Mouse (Mus musculus) left cerebral cortex, adult 18-20 months (tissue): ENCODE results near the gene Sipa1l3. TPM values are rescaled to one million over a fixed set of nuclear protein-coding genes. Genes with fewer than 3 reads are reported as not detected.

ENCODE experiments used
- DNase-seq, 2 experiments: peaks; one replicate each; pipeline ENCODE4 v3.0.0; 2021 to 2022; ENCODE audit warnings: low spot score in 2 of 2, mixed read lengths in 1 of 2
- long read RNA-seq, 2 experiments: library from polyadenylated mRNA; stranded (forward); transcript quantifications; one replicate each; pipeline ENCODE4 v2.0.0; 2021
- total RNA-seq, 2 experiments: library from RNA; stranded (reverse); gene quantifications; 2 replicates each; pipeline ENCODE4 v1.2.3; 2021

Gene Sipa1l3
- 10 to 100 TPM; 54.7 to 54.9 TPM for total RNA-seq
- long read RNA-seq, experiment 1, partial matches to known transcripts: 12 of 30 reads
- long read RNA-seq, experiment 1, other reads (novel, unspliced or antisense): 18 of 30 reads
- long read RNA-seq, experiment 2, partial matches to known transcripts: 6 of 14 reads
- long read RNA-seq, experiment 2, other reads (novel, unspliced or antisense): 8 of 14 reads

DNA sequence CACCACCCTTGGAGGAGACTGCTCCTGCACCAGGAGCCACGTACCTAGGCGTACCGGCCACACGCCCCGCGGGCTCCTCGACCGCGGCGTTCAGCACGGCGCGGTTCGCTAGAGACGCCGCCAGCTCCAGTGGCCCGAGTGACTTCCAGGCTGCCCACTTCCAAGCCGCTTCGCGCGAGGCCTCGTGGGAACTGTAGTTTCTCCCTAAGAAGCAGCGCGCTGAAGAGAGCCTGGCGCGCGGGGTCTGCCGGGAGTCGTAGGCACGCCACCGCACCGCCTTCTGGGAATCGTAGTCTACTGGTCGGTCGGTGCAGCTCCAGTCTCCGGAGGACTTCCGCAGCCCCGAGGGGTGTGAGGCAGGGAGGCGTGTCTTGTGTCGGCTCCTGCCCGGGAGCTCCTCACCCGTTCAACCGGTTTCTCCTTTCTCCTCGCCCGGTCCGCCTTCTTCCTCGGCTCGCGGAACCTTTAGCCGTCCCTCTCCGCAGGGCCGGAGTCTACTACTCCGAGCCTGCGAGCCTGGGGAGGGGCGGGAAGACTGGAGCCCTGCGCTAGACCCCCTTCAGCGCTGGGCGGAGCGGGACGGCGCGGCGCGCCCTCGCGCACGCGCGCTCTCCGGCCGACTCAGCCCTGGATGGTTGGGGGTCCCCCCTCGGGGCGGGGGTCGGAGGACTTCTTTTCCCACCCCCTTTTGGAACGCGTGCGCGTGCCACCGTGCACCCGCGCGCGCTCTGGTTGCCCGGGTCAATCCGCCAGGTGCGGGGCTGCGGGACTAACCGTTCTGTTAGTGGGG, at the start of gene Sipa1l3:
Gene Sipa1l3, minus strand, starts transcription at position 221 of the 790 bp plus-strand sequence.
- DNase-seq: peak; percentile 97 to 98

DNA sequence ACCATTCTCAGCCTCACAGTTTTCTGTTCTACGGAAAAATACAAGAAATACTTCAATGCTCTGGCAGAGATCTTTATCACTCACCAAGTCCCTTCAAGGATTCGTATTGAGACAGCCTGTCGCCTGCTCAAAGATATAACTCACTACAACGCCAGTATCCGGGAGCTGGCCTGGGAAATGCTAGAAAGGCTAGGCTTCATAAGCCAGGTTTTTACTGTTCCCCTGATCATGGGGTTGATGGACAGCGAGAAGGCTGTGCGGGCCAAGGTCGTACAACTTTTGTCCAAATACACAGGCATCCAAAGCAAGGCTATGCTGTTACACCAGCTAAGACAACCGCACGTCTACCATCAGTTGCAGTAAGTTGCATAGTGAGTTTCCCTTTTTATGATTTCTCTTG, 44.6 kb upstream of the Sipa1l3 start:
- no peak for DNase-seq

DNA sequence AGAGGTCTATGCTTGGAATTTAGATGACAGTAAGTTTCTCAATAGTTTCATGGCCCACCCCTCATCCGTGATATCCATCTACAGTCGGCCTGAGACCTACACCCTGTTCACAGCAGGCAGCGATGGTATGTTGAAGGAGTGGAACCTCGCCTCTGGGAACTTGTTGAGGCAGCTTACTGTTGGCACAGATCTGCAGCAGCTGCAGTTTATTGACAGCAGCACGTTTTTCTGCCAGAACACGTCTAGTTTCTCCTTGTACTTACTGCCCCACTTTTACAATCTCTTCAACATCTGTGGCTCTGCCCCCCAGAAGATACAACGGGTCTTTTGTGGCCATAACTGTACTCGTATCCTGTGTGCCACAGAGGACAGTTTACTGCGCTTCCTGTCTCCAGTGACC, 42.6 kb upstream of the Sipa1l3 start:
- no peak for DNase-seq

DNA sequence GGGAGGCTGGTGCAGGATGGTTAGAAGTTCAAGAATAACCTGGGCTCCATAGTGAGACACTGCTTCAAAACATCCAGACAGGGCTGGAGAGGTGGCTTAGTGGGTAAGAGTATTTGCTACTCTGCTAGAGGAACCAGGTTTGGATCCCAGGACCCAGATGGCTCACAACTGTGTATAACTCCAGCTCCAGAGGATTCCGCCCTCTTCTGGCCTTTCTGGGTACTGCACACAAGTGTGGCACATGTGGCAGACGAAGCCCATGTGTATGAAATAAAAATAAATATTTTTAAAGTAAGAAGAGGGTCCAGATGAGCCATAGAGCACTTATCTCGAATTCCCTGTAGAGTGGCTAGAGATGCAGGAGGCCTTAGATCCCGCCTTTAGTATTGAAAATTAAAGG, 40.8 kb upstream of the Sipa1l3 start:
- no peak for DNase-seq

DNA sequence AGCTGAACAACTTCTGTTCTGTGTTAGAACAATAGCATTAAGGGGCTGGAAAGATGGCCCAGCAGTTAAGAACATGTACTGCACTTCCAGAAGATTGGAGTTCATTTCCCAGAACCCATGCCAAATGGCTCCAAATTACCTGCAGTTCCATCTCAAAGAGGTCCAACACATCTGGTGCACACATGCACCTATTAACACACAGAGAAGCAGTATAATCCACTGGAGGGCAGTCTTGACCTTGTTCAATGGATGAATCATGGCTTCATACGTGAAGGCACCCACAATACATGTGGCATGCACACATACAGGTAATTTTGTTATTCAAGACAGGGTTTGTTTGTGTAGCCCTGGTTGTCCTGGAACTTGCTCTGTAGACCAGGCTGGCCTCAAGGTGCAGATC, 40.3 kb upstream of the Sipa1l3 start:
- no peak for DNase-seq

DNA sequence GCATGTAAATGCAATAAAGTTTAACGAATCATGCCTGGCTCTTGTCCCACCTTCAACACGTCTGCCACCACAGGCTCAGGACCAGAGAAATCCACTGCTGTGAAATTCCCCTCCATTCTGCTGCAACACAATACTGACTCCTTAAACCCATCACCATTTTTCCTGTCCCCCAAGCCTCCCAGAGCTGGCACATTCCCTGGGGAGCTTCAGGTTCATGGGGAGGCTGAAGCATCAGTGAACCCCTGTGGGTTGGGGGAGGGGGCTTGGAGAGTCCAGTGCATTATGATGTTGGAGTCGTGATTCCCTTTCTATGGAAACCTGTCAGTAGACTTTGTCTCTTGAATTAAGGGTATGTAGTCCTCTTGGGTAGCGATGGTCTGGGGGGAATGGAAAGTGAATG, 37.8 kb upstream of the Sipa1l3 start:
- no peak for DNase-seq

DNA sequence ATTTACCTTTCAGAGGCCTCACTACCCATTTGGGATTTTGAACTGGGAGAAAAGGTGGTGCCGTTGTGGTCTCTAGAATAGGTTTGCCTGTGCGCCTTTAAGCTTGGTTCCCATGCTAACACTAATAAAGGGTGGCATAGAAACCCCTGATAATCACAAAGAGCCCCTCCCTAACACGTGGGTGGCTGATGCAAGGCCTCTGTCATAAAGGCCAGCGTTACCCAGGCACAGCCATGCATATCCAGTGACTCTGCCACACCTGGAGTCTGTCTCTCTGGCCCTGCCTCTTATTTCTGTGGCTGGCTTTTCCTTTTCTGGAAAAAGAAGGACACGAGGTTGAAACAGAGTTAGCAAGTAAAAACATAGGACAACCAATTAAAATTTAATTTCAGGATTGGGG, 37.1 kb upstream of the Sipa1l3 start:
- no peak for DNase-seq

DNA sequence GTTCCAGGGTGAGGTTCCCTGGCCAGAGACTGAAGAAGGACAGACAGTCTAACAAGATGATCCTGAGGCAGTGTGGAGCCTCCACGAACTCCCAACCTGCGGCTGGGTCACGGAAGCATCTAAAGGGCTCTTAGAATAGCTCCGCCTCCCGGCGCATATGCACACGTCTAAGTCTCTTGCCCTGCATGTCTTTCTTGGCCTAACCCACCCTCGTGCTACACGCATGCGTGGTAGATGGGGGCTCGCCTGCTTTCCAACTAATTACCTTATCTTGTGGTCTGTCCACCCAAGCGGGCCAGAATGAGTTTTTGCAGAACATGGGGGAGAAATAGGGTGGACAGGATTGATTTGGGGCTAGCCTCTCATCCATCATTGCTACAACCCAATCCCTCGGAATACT, 36.6 kb upstream of the Sipa1l3 start:
- no peak for DNase-seq

DNA sequence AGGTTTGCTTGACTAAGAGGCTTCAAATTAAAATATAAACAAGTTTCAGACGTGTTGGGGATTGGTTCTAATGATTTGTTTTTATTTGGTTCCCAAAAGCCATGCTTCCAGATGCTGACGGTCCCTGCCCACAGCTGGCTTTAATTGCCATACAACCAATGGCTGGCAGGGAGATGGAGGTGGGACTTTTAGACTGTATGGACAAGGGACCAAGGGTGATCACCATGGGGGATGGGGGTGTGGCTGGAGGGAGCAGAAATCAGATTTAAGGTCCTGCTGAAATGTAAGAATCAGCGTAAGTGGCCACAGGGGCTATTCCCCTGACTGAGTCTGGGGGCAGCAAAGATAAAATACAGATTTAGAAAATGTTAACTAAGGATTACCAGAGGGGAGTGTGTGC, 32.2 kb upstream of the Sipa1l3 start:
- DNase-seq: no peak

DNA sequence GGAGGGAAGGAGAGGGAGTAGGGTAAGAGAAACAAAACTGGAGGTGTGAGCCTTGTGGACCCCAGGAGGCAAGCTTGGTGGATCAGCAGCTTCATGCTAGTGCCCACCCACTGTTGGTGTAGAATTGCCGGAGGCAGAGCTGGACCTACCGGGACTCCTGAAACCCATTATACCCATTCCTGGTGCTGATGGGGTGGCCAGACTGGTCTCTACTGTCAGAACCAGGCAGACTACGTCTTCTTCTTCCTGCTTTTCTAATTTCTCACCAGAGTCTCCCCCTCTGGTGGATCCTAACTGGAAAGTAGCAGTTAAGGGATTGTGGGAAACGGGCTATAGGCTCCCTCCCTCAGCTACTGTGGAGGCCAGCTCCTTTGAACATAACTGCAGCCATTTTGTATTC, 23.2 kb upstream of the Sipa1l3 start:
- no peak for DNase-seq

DNA sequence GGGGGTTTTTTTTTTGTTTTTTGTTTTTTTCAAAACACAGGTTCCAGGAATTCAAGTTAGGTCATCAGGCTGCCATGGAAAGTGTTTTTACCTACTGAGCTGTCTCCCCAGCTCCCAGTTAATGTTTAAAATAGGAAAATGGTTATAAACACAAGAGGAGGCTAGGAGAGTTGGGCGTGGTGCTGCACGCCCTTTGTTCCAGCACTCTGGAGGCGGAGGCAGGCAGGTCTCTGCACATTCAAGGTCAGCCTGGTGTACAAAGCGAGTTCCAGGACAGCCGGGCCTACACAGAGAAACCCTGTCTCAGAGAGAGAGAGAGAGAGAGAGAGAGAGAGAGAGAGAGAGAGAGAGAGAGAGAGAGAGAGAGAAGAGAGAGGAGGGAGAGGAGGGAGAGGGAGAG, 22.7 kb upstream of the Sipa1l3 start:
- DNase-seq: no peak

DNA sequence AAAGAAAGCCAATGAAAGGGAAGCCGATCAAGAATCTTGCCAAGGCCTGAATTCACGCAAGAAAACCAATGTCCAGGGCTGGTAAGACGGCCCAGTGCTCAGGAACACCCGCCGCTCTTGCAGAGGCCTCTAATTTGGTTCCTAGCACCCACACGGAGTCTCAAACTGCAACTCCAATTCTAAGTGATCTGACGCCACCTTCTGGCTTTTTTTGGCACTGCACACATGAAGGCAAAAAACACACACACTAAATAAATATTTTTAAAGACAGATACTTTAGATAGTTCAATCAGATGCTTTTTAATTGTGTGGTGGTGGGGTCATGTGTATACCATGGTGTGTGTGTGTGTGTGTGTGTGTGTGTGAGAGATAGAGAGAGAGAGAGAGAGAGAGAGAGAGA, 22.2 kb upstream of the Sipa1l3 start:
- DNase-seq: no peak

DNA sequence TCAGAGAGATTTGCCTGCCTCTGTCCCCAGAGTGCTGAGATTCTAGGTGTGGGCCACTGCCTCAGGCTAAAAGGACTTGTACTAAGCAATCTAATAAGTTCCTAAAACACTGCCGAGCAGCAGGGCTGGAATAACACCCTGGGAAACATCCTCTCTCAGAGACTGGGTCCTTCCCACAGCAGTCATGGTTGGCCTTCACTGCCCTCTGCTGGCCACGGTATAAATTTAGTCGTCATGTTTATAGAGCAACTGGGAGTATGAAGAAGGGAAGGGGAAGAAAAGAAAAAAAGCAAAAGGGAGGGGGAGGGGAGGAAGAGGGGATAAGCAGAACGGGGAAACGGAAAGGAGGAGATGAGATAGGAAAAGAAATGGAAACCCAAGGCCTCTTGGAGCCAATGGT, 5.3 kb upstream of the Sipa1l3 start:
- DNase-seq: peak; percentile 76 to 86

DNA sequence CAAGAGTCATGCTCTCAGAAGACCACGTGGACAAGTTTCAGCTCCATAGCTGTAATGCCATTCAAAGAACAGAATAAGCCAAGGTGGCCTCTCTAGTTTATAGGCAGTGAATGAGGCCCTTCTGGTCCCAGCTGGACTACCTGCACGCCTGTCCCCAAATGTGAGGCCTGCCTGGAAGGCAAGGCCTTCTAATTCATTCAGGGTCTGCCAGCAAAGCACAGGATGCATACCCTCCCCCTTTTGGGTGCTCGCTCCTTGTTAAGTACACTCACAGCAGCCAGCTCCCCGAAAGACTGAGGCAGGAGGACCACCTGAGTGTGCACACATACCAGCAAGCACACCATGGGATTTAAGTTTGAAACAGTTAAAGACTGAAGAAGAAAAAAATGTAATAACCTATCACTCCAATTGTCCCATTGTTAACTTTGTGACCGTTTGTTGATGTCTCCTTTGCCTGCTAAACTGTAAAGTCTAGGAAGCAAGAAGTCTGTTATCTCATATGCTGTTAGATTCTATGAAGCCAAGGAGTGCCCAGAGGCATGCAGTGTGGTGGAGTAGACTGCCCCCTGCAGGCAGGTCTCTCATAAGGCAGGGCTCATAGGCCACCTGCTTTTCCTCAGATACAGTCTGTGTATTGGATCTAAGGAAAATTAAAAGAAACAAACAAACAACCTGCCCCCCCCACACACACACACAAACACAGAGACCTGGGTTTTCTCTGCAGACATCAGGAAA, 3.6 kb upstream of the Sipa1l3 start:
- DNase-seq: peak; percentile 83 to 87

DNA sequence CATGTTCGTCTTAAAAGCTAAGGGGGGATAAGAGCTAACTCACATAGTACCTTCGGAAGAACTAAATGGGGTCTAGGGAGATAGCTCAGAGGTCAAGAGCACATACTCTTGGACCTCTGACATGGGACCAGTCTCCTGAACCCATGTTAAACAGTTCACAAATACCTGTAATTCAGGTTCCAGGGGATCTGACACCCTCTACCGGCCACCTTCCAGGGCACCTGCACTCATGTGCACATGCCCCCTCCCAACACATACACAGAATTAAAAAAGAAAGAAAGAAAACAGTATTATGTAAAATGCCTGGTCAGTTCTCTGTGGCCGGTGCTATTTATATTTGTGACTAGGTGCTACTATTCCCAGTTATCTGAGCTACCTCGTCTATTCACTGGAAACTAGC, 2.9 kb upstream of the Sipa1l3 start:
- DNase-seq: no peak

DNA sequence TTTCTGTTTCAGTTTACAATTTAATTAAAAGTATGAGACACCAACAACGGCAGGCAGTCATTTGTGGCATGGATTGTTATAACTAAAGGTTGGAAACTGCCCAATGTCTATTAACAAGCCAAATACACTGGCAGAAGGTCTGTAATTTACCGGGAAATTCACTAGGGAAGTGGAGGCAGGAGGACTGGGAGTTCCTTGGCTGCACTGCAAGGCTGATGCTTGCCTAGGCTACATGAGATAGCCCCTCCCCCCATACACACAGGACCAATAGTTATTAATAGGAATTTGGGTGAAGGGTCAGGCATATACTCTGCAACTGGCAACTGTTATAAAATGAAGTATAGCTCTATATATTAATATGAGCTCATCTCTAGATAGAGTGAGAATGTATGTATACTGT, 2.4 kb upstream of the Sipa1l3 start:
- DNase-seq: no peak

DNA sequence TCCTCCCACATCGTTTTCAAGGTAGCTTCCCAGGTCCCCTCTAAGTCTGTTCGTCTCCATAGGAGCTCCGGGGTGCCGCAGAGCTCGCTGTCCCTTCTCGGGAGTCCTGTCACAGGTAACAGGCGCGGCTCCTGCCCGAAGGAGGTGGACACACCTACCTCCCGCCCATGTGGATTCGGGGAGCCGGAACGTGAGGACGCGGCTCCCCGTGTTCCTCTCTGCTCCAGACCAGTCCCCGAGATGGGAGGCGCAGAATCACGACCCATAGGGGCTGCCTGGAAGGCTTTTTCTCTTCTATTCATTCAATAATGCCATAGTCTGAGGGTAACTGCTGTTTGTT, 740 bp upstream of the Sipa1l3 start:
- DNase-seq: peak in 1 of 2 experiments; percentile 24

DNA sequence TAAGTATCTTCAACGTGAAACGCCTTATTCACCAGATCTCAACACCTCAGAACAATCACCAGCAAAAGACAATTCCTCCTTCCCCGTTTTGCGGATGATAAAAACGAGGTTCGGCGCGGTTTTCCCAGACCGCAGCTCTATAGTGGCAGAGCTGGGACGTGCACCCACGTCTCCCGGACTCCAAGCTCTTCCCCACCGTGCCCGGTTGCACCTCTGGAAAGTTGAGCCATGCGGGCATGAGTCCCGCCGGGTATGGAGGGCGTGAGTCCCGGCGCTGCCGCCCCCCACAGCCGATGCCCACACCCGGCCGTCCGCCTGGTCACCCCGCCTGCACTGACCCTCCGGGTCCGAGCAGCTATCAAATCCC, 404 bp downstream of the Sipa1l3 start:
- DNase-seq: no peak

DNA sequence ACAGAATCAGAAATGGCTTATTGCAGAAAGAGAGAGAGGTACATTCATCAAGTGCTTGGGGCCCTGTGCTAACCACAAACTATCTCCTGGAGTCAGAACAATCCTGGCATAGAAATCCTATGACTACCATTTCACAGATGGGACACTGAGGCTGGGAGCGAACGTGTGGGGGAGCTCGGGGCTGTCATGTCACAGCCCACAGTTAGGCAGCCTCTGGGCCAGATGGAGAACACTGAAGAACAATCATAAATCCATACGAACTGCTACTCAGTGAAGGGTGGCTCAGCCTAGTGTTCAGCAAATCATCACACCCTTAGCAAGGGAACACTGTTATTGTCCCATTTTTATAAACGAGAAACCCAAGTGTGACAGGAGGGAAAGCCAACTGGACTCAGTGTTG, 1.3 kb downstream of the Sipa1l3 start:
- DNase-seq: peak in 1 of 2 experiments; percentile 13

DNA sequence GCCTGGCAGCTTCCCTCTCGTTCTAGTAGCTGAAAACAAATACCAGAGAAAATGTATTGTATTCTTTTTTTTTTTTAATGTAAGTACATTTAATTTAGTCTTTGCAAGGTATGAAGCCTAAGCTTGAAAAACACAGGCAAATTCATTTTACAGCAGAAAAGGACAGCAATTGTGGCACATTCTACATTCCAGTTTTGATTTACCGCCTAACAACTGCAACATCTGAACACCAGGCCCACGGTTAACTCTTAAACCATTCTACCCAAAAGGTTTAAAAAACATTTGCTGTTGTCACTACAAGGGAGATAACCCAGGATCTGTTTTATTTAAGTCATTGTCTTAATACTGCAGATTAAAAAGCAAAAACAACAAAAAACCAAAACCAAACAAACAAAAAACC, 2.8 kb downstream of the Sipa1l3 start:
- DNase-seq: no peak

DNA sequence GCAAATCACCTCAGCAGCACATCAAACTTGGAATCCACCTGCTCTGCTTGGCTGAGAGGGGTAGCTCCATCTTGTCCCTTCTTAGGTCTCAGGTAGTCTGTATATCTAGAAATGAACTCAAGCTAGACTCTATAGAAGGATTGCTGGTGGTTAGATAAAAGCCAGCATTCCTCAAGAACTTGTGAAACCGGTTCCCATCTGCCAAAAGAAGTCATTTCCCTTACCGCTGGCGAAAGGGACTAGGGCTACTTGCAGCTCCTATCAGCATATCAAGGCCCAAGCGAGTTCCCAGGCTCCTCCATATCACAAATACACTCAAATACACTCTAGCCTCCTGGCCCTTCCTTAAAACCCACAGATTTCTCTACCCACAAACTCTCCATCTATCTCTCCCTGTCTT, 5.7 kb downstream of the Sipa1l3 start:
- no peak for DNase-seq

DNA sequence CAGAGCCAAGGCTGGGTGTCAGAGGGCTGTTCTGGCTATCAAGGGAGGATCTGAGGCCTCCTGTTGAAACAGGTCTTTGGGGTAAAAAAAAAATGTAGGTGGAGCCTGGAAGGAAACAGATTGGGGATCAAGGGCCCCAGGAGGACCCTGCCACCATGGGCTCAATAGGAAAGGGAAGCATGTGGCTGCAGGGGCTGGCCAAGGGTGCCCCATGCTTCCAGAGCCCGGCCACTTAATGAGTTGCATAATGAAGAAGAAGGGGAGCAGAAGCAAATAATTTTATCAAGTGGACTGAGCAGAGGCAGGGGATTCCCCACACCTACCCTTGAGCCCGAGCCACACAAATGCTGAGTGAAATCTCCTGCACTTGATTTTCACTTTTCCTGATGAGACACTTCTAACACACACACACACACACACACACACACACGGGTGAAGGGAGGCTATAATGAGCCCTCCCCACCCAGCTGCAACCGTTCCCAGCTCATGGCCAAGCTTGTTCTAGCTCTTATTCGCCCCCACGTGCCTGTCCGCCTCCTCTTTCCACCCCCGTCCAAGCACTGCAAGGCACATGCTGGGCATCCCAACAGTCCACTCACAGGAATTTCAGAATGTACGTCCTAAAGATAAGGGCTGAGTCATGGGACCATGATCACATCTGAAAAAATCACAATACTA, 6.7 kb downstream of the Sipa1l3 start:
- peak; percentile 56 to 65 for DNase-seq
